Mouse (Mus musculus) CD4-positive, CD25-positive, alpha-beta regulatory T cell (primary cell): ENCODE data around the gene Tmem132b. TPM values are rescaled to one million over a fixed set of nuclear protein-coding genes. Genes with fewer than 3 reads are reported as not detected.

Source experiments
- polyA plus RNA-seq: library from polyadenylated mRNA; unstranded; fragments of 100-300 nt; shearing (Covaris generic); gene quantifications from one replicate; pipeline ENCODE4 v1.2.1, GENCODE M21; 2017

Gene Tmem132b
- 0.25 TPM for polyA plus RNA-seq

GRCm38 (mm10) chr5:125531634-125532033 is at the start of gene Tmem132b:
Tmem132b (plus strand) TSS chr5:125531774.

Other genes with a start within 250 kb of the Tmem132b start
- 15.6 TPM for gene Scarb1, start 190.7 kb upstream of the Tmem132b start, polyA plus RNA-seq
- gene Gm10382, start 142.5 kb upstream of the Tmem132b start, polyA plus RNA-seq, result 3.5 TPM
- gene Ubc, start 141.6 kb upstream of the Tmem132b start, polyA plus RNA-seq, result 1,146 TPM
- gene Dhx37, start 97.7 kb upstream of the Tmem132b start, polyA plus RNA-seq, result 22.6 TPM
- gene Bri3bp, start 90.2 kb upstream of the Tmem132b start, polyA plus RNA-seq, result 33.5 TPM
- 43.7 TPM for gene Aacs, start 56.0 kb upstream of the Tmem132b start, polyA plus RNA-seq